In the genomic region with DNA sequence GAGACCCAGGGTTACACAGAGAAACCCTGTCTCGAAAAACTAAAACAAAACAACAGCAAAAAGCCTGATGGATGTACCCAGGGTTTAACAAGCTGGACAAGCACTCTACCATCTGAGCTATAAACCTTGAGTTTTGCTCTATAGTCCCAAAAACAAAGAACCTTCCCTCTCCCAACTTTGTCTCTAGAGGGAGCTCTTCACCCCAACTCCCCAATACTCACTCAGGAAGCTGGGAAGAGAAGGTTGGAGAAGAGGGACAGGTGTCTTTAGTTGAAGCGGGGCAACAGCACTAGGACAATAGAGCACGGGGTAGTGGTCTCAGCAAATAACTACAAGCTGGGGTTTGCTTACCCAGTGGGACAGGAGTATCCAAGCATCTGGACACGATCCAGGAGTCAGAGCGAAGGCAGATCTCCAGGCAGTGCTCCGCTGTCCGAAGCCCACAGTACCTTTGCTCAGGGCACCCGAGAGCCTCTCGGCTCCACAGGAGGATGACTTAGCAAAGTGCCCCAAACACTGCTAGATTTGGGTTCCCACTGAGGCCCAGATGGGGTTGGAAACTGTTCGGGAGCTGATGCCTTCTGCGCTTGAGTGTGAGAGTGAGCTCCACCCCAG, we compare ENCODE assay signal across 8 mouse cellular contexts. TPM values are rescaled to one million over a fixed set of nuclear protein-coding genes. Genes with fewer than 3 reads are reported as not detected.
DNase-seq lines count a peak whose midpoint lies in the region; ATAC-seq and TF ChIP-seq lines count a peak whose summit lies in the region.

No protein-coding gene starts in this region.

- H3K36me3 ChIP-seq in lung, postnatal 0 days (ENCODE audit: insufficient read depth, low read length) = no peaks in the 10 kb centered on the region
- no peaks in the 10 kb centered on the region for H3K36me3 ChIP-seq in intestine, embryonic 14.5 days (ENCODE audit: control insufficient read depth, insufficient read depth, low read length)
- H3K36me3 ChIP-seq in stomach, postnatal 0 days (ENCODE audit: control insufficient read depth, insufficient read depth, low read length) = no peaks in the 10 kb centered on the region

- no peak for TF ChIP-seq EP300 in lung, postnatal 0 days (IDR thresholded peaks at IDR 0.05)
- no peak for TF ChIP-seq EP300 in stomach, postnatal 0 days (optimal IDR thresholded peaks at IDR 0.05)

- peak; percentile 72 for DNase-seq in embryo, embryonic 10.5 days (ENCODE audit: low spot score)
- DNase-seq in embryo, embryonic 10 days (ENCODE audit: low spot score) = no peak
- peak; percentile 55 for DNase-seq in lung, postnatal 0 days (ENCODE audit: low spot score)
- no peak for DNase-seq in lung, postnatal 4 days
- DNase-seq in intestine, embryonic 14.5 days (ENCODE audit: low spot score) = peak; percentile 53
- DNase-seq in stomach, postnatal 0 days (ENCODE audit: low spot score) = no peak
- DNase-seq in yolk sac, embryonic 10.5 days (ENCODE audit: low spot score) = no peak
- DNase-seq in lung, postnatal 10 days = no peak

- ATAC-seq in lung, postnatal 0 days = no peak
- no peak for ATAC-seq in intestine, embryonic 14.5 days (replicated peaks; ENCODE audit: low FRiP score, low TSS enrichment, low read depth)
- ATAC-seq in stomach, postnatal 0 days (ENCODE audit: low FRiP score, low TSS enrichment) = no peak

- no peak overlapping the region for H3K9ac ChIP-seq in lung, postnatal 0 days (replicated peaks; ENCODE audit: low read depth)
- H3K9ac ChIP-seq in intestine, embryonic 14.5 days (ENCODE audit: low read length) = no peak overlapping the region
- no peak overlapping the region; the same call in 1 of the 2 replicates for H3K9ac ChIP-seq in stomach, postnatal 0 days (ENCODE audit: low read length)

- peak; percentile 68 for TF ChIP-seq CTCF in lung, postnatal 0 days (IDR thresholded peaks at IDR 0.05)
- TF ChIP-seq CTCF in stomach, postnatal 0 days (IDR thresholded peaks at IDR 0.05; ENCODE audit: low read depth) = peak; percentile 76

- no peak overlapping the region for H3K27ac ChIP-seq in lung, postnatal 0 days (ENCODE audit: low read length)
- H3K27ac ChIP-seq in intestine, embryonic 14.5 days (ENCODE audit: low read depth) = no peak overlapping the region
- H3K27ac ChIP-seq in stomach, postnatal 0 days (replicated peaks) = no peak overlapping the region

- peak overlapping the region; percentile 42 for H3K4me2 ChIP-seq in lung, postnatal 0 days (replicated peaks; ENCODE audit: low read depth, low read length)
- H3K4me2 ChIP-seq in intestine, embryonic 14.5 days (ENCODE audit: low read length) = peak overlapping the region; percentile 35
- H3K4me2 ChIP-seq in stomach, postnatal 0 days (replicated peaks; ENCODE audit: low read depth) = peak overlapping the region; percentile 29

- WGBS in lung, postnatal 0 days = 39% methylated on average over 11 of the region's 11 CpGs
- WGBS in intestine, embryonic 14.5 days = 42% methylated on average over 11 of the region's 11 CpGs
- WGBS in stomach, postnatal 0 days = 49% methylated on average over 11 of the region's 11 CpGs

- H3K27me3 ChIP-seq in lung, postnatal 0 days (replicated peaks; ENCODE audit: insufficient read depth, low read length) = no peaks in the 10 kb centered on the region
- H3K27me3 ChIP-seq in intestine, embryonic 14.5 days (replicated peaks; ENCODE audit: control insufficient read depth, insufficient read depth, low read length) = no peaks in the 10 kb centered on the region
- H3K27me3 ChIP-seq in stomach, postnatal 0 days (ENCODE audit: control insufficient read depth, insufficient read depth, low read length) = no peaks in the 10 kb centered on the region

- H3K4me1 ChIP-seq in lung, postnatal 0 days (ENCODE audit: insufficient read depth, low read depth, low read length) = no peaks in the 10 kb centered on the region
- H3K4me1 ChIP-seq in intestine, embryonic 14.5 days (replicated peaks; ENCODE audit: control insufficient read depth, insufficient read depth, low read length) = peaks cover 2% of the 10 kb centered on the region; the same call in 1 of the 2 replicates
- no peaks in the 10 kb centered on the region for H3K4me1 ChIP-seq in stomach, postnatal 0 days (replicated peaks; ENCODE audit: control insufficient read depth, insufficient read depth)

- H3K9me3 ChIP-seq in lung, postnatal 0 days (ENCODE audit: low read length) = no peaks in the 10 kb centered on the region
- no peaks in the 10 kb centered on the region for H3K9me3 ChIP-seq in intestine, embryonic 14.5 days (ENCODE audit: control insufficient read depth, low read length)
- H3K9me3 ChIP-seq in stomach, postnatal 0 days (ENCODE audit: control insufficient read depth, low read length) = no peaks in the 10 kb centered on the region

- no peak overlapping the region for H3K4me3 ChIP-seq in lung, postnatal 0 days (ENCODE audit: low read depth, low read length)
- H3K4me3 ChIP-seq in intestine, embryonic 14.5 days (ENCODE audit: low read depth, low read length) = no peak overlapping the region
- H3K4me3 ChIP-seq in stomach, postnatal 0 days (ENCODE audit: low read depth, low read length) = no peak overlapping the region

RNA-seq across cellular contexts. Expression of a gene that starts 37.3 kb away (rescaled TPM):
- polyA plus RNA-seq in lung, postnatal 0 days (2015; fragmentation: Nextera tagmentation; extraction: Ambion mirVana) = 26.1 and 28.5 TPM in 2 replicates
- polyA plus RNA-seq in intestine, embryonic 14.5 days (2014; fragmentation: Nextera tagmentation; extraction: Ambion mirVana) = 9.8 and 10.6 TPM in 2 replicates
- 5.2 and 6.3 TPM in 2 replicates for polyA plus RNA-seq in stomach, postnatal 0 days (2015; fragmentation: Nextera tagmentation; extraction: Ambion mirVana)

Comparison
In these comparisons a context has a peak if more than half of its experiments do, and no peak if none do; other contexts are left out.
1. DNase-seq: peak in embryo, embryonic 10.5 days (single experiment), lung, postnatal 0 days (single experiment) and intestine, embryonic 14.5 days (single experiment); none in embryo, embryonic 10 days (single experiment), lung, postnatal 4 days (0 of 2), stomach, postnatal 0 days (single experiment), yolk sac, embryonic 10.5 days (single experiment) and lung, postnatal 10 days (single experiment).
2. Peak in every context shown above with its lines, with median percentiles within 50 percentile points of each other: H3K4me2 ChIP-seq.